Mouse (Mus musculus): ENCODE measurements around the gene Cdkal1.

The Cdkal1 gene

DNA sequence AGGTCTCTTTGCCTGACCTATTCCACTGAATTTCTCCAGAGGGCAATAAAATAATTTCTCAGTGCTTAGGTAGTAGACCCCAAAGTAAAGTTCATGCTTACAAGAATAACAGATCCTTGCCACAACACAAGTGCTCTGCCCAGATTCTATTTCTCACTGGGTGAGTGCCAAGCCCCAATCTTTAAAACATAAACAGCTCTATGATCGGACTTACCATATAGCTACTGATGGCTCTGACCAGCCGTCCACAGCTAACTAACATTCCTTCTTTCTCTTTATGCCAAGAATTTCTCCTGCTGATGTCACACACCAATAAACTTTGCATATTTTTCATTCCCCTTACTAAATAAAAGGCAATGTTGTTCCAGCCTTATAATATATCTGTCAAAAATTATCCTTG, 283.0 kb downstream of the Cdkal1 start:
- in situ Hi-C loops (cut with MboI; ENCODE audit: low pct_unique_long_range_greater_than_20kb in 1 of 2, low sequenced_read_pairs in 2 of 2, unreplicated experiment in 1 of 2) = no loop called here

DNA sequence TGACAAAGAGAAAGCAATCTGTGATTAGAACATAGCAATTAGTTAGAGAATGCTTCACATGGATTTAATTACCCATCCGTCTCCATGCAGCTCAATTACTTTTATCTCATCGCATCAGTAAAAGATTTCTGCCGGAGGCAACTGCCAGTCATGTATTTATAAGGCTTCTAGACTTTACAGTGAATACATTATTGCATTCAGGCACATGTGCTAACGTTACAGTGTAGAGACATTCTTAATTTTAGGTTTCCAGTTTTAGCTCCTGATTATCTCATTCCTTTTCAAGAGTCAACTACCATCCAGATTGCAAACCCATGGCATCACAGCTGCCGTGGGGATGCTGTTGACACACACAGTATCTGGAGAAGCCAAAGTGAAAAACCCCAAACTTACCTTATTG, 289.8 kb downstream of the Cdkal1 start:
- in situ Hi-C loops (cut with MboI; ENCODE audit: low pct_unique_long_range_greater_than_20kb in 1 of 2, low sequenced_read_pairs in 2 of 2, unreplicated experiment in 1 of 2) = no loop called here

DNA sequence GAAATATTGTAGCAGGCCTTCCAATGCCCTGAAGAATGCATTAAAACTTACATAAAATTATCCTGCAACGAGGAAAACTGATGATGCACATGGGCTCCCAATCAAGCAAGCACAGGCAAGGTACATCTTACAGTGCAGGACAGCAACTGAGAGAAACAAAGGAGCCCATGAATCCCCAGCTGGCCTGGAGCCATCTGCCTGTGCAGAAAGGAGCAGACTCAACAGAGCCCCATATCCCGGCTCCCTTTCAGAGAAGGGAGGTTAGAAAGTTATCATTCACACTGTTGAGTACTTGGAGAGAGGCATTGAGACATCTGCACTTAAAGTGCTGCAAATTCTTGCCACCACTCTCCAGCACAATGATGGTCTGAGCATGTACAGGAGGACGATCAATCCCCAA, 296.3 kb downstream of the Cdkal1 start:
- in situ Hi-C loops (cut with MboI; ENCODE audit: low pct_unique_long_range_greater_than_20kb in 1 of 2, low sequenced_read_pairs in 2 of 2, unreplicated experiment in 1 of 2) = no loop called here

DNA sequence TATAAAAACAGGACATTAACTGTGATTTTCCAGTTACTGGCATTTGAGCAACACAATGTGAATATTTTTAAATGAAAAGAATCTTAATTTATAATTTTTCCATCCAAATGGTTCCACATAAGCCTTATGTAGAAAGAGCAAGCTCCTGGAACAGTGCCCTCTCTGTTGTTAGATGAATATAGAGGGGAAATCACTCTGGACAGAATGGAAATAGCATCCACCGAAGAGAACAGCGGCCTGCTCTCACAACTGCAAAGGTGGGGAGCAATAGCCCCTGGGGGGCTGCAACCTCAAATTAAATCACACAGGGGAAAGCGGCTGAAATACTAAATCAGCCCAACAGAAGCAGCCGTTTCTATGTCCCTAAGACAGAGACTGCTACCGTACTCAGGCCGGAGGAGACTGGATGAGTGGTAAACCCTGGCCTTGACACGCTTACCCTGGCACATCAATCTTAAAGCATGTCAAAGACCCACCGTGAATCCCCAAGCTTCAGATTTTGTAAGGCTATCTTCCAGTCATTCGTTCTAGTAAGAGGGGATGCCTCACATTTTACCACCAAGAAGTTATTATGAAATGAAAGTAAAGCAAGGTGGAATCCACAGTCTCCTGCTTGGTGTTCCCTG, 300.2 kb downstream of the Cdkal1 start:
- in situ Hi-C loops (cut with MboI; ENCODE audit: low pct_unique_long_range_greater_than_20kb in 1 of 2, low sequenced_read_pairs in 2 of 2, unreplicated experiment in 1 of 2) = no loop called here

DNA sequence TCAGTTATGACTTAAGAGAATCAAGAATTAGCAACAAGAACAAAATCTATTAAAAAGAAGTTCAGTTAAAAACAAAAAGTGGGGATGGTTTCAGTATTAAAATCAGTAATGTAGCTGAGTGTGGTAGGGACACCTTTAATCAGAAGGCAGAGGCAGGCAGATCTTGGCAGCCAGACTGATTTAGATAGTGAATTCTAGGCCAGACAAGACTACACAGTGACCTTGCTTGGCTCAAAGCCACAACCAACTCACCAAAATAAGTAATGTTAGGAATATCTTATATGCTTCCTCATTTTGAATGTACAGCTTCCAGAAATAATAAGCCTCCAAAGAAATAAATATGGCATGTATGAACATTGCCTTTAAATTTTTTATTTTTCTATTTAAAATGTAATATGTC, 301.7 kb downstream of the Cdkal1 start:
- in situ Hi-C loops (cut with MboI; ENCODE audit: low pct_unique_long_range_greater_than_20kb in 1 of 2, low sequenced_read_pairs in 2 of 2, unreplicated experiment in 1 of 2) = no loop called here

DNA sequence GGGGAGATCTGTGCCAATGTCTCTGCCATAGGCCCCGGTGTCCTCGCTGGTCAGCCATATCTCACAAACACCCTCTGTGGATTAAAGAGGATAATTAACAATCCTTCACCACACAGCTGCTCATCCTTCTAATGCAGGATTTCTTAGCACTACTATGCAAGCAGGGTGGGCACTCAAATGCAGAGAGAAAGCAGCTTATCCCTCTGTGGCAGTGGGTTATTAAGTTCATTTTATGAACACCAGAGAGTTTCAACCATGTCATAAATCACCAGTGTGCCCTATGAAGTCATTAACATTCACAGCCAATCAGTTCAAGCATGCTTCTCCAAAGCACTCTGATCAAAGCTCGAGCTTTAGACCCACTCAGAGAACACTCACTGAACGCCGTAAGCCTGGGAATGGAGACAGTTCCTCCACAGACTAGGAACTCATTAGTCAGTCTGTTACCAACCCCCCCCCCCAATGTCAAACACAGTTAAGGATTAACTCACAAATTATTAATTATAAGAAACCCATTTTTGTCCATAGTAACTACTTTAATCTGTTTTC, 303.1 kb downstream of the Cdkal1 start:
- in situ Hi-C loops (cut with MboI; ENCODE audit: low pct_unique_long_range_greater_than_20kb in 1 of 2, low sequenced_read_pairs in 2 of 2, unreplicated experiment in 1 of 2) = no loop called here

DNA sequence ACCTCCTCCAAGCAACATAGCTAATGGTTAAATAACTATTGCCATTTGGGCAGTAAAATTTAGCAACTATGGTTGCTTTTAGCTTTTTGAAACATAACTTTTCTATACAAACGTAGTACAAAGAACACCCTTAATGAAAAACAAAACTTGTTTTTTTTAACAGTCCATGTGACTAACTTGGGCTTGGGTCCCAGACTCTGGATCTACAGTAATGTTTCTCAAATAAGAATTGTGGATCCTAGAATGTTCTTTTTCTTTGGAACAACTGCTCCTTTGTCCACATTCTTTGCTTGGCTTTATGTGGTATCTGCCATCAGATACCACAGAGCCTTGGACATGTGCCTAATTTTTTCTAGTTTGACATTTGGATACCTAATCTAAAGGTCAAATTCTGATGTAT, 304.6 kb downstream of the Cdkal1 start:
- in situ Hi-C loops (cut with MboI; ENCODE audit: low pct_unique_long_range_greater_than_20kb in 1 of 2, low sequenced_read_pairs in 2 of 2, unreplicated experiment in 1 of 2) = no loop called here

DNA sequence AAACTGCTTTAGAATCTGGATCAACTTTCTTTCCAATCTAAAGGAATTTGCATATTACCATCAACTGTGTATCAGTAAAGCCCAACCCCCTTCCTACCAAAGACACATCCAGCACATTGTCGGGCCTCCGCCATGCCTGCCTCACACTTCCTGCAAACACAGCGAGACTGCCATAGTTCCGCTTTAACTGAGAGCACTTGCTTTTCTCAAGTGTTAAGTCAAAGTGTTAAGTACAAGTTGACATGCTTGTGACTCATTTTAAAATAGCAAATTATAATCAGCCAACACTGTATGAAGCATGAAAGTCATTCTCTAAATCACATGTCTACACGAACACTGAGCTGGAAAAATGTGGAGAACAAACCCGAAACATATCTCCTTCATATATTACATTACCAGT, 305.3 kb downstream of the Cdkal1 start:
- in situ Hi-C loops (cut with MboI; ENCODE audit: low pct_unique_long_range_greater_than_20kb in 1 of 2, low sequenced_read_pairs in 2 of 2, unreplicated experiment in 1 of 2) = no loop called here

DNA sequence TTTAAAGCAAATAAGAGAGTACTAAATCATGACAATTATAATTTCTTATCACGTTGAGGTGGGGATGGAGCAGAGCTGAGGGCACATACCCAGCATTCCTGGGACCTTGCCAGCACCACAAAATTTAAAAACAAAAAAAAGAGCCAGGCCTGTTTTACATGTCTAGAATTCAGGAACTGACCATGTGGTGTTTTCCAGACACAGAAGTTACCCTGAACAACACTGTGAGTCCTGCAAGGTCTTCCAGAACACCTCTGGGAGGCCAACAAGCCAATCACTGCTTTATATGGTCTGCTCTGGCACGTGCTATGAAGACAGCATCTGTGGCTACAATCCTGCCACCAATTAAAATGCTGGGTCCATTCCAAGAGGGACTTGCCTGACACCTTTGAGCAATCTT, 305.7 kb downstream of the Cdkal1 start:
- in situ Hi-C loops (cut with MboI; ENCODE audit: low pct_unique_long_range_greater_than_20kb in 1 of 2, low sequenced_read_pairs in 2 of 2, unreplicated experiment in 1 of 2) = no loop called here

DNA sequence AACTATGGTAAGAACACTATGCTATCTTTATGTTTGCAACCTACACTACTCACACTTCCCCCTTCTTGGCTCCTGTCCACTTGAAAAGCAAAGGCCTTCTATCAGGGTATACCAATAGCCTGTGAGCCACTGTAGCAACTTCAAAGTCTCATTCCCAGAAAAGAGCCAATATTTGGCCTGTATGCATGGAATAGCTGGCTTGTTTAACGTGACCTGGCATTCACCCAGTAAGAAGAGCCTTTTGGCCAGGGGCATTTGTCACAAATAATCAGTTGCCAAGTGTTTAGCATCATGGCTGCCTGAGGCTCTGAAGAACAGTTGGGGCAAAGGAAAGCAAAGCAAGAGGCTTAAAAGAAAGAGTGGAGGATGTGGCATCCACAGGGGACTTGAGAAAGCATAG, 317.6 kb downstream of the Cdkal1 start:
- in situ Hi-C loops (cut with MboI; ENCODE audit: low pct_unique_long_range_greater_than_20kb in 1 of 2, low sequenced_read_pairs in 2 of 2, unreplicated experiment in 1 of 2) = no loop called here

DNA sequence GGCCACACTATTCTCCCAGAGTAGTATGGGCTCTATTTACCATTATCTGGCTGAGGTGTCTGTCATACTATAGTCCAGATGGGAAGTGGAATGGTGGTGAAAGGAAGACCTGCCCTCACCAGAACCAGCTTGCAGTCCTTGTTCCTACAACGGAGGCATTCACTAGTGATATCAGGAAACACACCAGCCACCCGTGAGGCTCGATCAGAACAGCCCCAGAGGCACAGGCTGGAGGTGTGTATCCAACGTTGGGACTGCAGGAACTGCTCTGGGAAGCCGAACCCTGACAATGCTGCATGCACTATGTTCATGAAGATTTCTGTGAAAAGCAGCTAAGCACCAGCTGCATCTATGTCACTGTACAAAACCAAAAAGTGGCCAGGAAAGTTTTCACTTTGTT, 321.9 kb downstream of the Cdkal1 start:
- in situ Hi-C loops (cut with MboI; ENCODE audit: low pct_unique_long_range_greater_than_20kb in 1 of 2, low sequenced_read_pairs in 2 of 2, unreplicated experiment in 1 of 2) = no loop called here

DNA sequence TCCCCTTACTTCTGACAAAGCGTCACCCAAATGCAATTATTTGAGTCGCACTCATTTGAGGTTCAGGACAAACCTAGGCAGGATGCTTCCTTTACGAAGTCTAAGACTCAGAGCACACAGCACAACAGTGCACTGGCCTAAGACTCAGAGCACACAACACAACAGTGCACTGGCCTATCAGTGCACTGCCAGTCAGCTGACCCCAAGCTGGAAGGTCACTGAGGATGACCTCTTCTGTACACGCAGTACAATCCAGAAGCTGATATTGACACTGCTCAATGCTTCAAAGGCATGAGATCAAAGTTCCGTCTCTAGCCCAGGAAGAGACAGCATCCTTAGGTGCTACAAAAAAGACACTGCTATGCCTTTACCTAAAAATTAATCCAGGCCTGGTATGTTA, 327.1 kb downstream of the Cdkal1 start:
- in situ Hi-C loops (cut with MboI; ENCODE audit: low pct_unique_long_range_greater_than_20kb in 1 of 2, low sequenced_read_pairs in 2 of 2, unreplicated experiment in 1 of 2) = no loop called here

DNA sequence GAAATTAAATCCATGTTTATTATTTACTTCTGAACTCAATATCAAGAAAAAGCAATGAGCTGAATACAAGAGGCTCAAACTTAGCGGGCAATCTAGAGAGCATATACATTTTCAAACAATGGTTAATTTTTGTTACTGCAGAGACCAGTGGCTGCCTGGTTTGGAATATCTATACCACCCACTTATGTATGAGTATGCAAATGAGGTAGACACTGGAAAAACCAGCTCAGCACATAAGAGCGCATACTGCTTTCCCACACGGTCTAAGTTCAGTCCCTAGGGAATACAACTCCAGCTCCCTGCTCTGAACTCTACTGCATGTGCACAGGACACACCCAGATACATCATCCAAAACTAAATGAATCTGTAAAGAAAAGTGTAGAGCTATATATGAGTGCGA, 334.2 kb downstream of the Cdkal1 start:
- in situ Hi-C loops (cut with MboI; ENCODE audit: low pct_unique_long_range_greater_than_20kb in 1 of 2, low sequenced_read_pairs in 2 of 2, unreplicated experiment in 1 of 2) = no loop called here

DNA sequence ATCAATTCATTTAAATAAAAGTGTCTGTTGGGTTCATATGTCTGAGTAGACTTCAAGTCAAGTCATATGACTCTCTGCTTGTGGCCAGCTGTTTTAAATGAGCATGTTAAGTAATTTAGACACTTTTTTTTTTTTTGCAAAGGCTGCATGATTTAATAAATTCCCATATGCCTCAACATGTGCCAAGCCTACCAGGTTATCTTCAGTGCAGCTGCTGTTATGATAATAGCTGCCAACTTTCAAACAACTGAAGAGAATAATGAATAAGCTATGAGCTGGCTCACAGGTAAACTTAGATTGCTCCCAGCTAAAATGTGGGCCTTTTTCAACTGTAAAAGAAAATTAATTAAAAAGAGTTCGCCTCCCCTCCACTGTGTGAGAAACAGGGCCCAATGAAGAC, 341.4 kb downstream of the Cdkal1 start:
- in situ Hi-C loops (cut with MboI; ENCODE audit: low pct_unique_long_range_greater_than_20kb in 1 of 2, low sequenced_read_pairs in 2 of 2, unreplicated experiment in 1 of 2) = no loop called here

DNA sequence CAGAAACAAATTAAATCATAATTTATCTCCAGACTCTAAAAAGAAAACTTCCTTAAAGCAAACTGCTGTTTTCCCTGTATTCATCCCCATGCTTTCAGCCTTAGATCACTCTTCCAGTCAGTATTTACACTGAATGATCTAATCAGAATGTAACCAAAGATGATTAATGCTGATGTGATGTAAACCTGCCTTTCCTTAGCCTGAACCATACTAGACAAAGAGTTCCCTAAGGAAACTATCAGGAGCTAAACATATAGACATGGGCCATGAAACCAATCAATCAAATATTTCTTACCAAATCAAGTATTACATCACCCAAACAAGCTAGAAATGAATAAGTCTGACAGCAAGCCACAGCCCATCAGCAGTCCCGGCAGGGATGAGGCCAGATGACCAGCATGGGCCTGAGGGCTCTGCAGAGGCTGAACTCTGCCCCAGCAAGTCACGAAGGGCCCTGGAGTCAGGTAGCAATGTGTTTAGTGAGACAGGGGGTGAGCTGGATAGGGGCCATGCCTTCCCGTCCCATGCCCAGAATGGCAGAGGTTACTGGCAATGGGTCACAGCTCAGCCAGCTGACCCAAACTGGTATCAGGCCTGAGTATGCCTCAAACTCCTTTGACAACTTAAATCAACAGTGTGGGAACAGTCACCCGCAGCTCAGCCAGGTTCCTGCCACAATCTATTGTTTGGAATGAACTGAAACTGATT, 350.5 kb downstream of the Cdkal1 start:
- in situ Hi-C loops (cut with MboI; ENCODE audit: low pct_unique_long_range_greater_than_20kb in 1 of 2, low sequenced_read_pairs in 2 of 2, unreplicated experiment in 1 of 2) = no loop called here

DNA sequence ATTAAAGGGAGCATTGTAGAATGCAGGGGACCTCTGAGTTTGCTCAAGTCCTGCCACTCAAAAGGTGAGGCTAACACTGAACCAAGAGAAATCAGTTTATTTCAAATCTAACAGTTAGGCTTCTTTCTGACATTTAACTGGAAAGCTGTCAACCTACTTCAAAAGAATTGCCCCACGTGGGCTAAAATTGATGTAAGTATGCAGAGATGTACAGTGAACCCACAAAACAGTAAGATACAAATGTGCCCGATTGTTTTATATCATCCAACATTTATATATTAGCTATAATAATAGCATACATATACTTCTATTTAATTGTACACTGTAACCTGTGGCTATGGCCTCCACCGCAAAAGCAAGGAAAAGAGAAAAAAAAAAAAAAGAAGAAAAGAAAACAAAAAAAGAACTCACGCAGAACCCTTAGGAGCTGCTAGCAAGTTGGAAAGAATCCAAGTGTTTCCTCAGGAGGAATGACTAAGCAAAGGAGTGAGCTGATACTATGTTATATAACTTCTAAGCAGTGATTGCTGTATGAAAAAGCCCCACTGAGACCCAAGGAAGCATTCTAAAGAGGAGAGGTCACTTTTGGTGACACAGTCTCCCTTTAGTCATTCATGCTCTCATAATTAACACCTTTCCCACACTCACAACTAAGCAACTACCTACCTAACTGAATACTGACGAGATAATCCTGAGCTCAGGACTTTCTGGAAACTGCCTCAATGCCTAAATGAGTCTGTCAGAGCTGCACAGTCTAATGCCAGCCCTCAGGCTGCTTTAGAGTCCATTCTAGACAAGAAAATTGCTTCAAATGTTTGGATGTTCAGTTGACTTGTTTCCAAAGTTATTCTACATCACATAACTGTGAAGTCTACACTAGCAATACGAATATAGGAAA, 352.1 kb downstream of the Cdkal1 start:
- in situ Hi-C loops (cut with MboI; ENCODE audit: low pct_unique_long_range_greater_than_20kb in 1 of 2, low sequenced_read_pairs in 2 of 2, unreplicated experiment in 1 of 2) = no loop called here

DNA sequence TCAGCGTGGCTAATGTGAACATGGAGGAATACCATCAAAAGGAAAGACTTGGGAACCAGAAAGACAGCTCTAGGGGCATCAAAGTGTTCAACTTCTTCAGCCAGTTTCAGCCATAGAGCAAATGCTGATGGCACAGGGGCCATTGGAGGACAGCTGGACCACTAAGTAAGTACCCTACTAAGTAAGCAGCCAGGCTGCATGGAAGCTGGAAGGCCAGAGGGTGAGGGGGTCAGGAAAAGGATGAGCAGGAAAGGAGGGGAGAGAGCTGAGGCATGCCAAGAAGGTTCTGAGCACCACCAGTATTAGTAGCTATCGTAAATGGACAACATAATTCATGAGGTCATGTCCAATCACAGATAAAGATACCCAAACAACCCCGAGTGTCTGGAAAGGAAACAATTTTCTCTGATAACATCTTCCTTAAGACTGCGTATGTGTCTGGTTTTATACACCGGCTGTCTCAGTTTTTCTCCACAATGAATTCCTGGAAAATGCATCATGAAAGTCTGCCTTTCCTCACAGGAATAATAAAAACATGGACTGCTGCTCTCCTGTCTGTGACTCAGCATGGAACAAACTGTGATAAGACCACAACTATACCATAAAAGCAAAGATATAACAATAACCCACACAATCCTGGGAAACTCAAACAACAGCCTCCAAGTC, 352.9 kb downstream of the Cdkal1 start:
- in situ Hi-C loops (cut with MboI; ENCODE audit: low pct_unique_long_range_greater_than_20kb in 1 of 2, low sequenced_read_pairs in 2 of 2, unreplicated experiment in 1 of 2) = no loop called here

DNA sequence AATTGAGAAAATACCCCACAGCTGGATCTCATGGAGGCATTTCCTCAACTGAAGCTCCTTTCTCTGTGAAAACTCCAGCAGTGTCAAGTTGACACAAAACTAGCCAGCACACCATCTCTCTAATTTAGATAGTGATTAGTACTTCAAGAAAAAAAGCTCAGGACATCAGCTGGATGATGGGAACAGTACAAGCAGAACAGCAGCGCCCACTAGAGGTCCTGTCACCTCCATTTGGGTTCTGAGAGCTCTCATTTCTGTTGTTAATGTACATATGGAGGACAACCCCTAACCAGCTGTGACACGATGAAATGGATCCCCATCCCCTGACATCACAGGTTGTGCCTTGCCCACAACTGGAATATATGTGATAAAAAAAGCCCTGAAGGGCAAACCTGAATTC, 354.3 kb downstream of the Cdkal1 start:
- in situ Hi-C loops (cut with MboI; ENCODE audit: low pct_unique_long_range_greater_than_20kb in 1 of 2, low sequenced_read_pairs in 2 of 2, unreplicated experiment in 1 of 2) = no loop called here

DNA sequence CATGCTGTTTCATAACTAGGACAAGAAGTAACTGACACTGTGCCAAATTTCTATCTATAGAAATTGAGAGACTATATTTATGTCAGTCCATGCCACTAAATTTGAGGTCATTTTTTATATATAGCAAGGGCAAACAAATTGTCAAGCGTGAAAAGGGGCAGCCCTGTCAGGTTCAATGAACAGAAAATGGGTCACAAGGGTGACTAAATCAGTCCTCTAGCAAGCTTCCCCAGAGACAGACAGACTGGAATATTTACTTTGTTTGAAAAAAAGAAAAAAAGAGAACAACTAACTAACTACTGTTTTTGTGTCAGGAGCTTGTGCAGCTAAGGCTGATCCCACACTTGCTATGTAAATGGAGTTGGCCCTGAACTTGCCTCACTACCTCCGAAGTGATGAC, 355.7 kb downstream of the Cdkal1 start:
- in situ Hi-C loops (cut with MboI; ENCODE audit: low pct_unique_long_range_greater_than_20kb in 1 of 2, low sequenced_read_pairs in 2 of 2, unreplicated experiment in 1 of 2) = no loop called here
